In the genomic region with DNA sequence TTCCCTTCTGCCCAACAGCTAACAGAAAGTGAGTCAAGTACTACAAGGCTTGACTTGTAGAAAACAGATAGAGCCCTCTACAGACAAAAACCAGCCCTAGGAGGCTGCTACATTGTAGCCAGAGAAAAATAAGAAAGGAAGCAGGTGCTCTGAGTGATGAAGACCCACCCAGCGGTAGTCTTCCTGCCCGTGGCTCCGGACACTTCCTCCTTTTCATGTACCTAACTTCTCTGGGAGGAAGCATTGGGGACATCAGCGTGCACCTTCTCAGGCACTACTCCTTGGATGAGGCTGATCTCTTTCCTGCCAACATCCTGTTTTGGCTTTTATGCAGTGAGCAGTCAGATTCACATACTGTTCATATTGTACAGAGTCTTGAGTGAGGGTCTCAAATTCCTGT, we compare ENCODE assay signal across 26 mouse cellular contexts. TPM values are rescaled to one million over a fixed set of nuclear protein-coding genes. Genes with fewer than 3 reads are reported as not detected.
"Had no signal": no experiment of that assay in that cellular context is flagged by ENCODE, and none has a peak within 500 bp of the region (broad histone marks: within the 10 kb centered on the region; RNA-seq: fewer than 3 reads in every experiment).

No protein-coding gene starts in this region.

- H3K27me3 ChIP-seq: heart, embryonic 12.5 days; hindbrain, embryonic 12.5 days; hindbrain, embryonic 15.5 days; limb, embryonic 13.5 days; limb, embryonic 15.5 days had no signal

- H3K9me3 ChIP-seq: heart, embryonic 10.5 days; hindbrain, embryonic 10.5 days; hindbrain, embryonic 12.5 days; hindbrain, embryonic 15.5 days; limb, embryonic 13.5 days; limb, embryonic 15.5 days; liver, embryonic 12.5 days had no signal

- DNase-seq: gastrocnemius, adult 2 months; gastrocnemius, postnatal 10 days; gastrocnemius, postnatal 25 days; heart, postnatal 10 days; heart, postnatal 4 days; kidney, adult 11 months; kidney, adult 2 months; kidney, adult 9 months; kidney, postnatal 10 days; kidney, postnatal 25 days; kidney, postnatal 4 days had no signal

- H3K36me3 ChIP-seq: heart, embryonic 10.5 days; heart, embryonic 12.5 days; hindbrain, embryonic 10.5 days; hindbrain, embryonic 12.5 days; hindbrain, embryonic 15.5 days; limb, embryonic 13.5 days; limb, embryonic 15.5 days; liver, embryonic 12.5 days had no signal

- ATAC-seq: hindbrain, postnatal 0 days; intestine, embryonic 16.5 days; liver, embryonic 12.5 days had no signal

- H3K4me1 ChIP-seq: hindbrain, embryonic 15.5 days; limb, embryonic 13.5 days; limb, embryonic 15.5 days had no signal

- H3K9ac ChIP-seq: heart, embryonic 12.5 days; hindbrain, embryonic 12.5 days; hindbrain, embryonic 15.5 days; limb, embryonic 13.5 days; limb, embryonic 15.5 days; liver, embryonic 12.5 days; liver, embryonic 14.5 days had no signal

- H3K4me2 ChIP-seq: heart, embryonic 12.5 days; hindbrain, embryonic 12.5 days; hindbrain, embryonic 15.5 days; limb, embryonic 13.5 days; limb, embryonic 15.5 days; liver, embryonic 12.5 days had no signal

- H3K27ac ChIP-seq: gastrocnemius, adult 2 months; heart, embryonic 10.5 days; hindbrain, embryonic 10.5 days; hindbrain, embryonic 12.5 days; hindbrain, embryonic 15.5 days; hindbrain, postnatal 0 days; layer of hippocampus, adult 2 months; left cerebral cortex, adult 2 months; limb, embryonic 13.5 days; limb, embryonic 15.5 days; liver, embryonic 12.5 days; liver, embryonic 14.5 days had no signal

- H3K4me3 ChIP-seq: gastrocnemius, adult 2 months; heart, adult 2 months; heart, embryonic 10.5 days; heart, embryonic 12.5 days; hindbrain, embryonic 10.5 days; hindbrain, embryonic 12.5 days; hindbrain, embryonic 15.5 days; layer of hippocampus, adult 2 months; left cerebral cortex, adult 2 months; limb, embryonic 13.5 days; limb, embryonic 15.5 days; liver, embryonic 12.5 days had no signal

RNA-seq across cellular contexts. Expression of gene Scimp, which starts 5.7 kb away (rescaled TPM):
- polyA plus RNA-seq: heart, embryonic 10.5 days; heart, embryonic 12.5 days; hindbrain, embryonic 10.5 days; hindbrain, embryonic 12.5 days; hindbrain, embryonic 15.5 days; limb, embryonic 11.5 days had no signal
